In genomic region chr11:11881783-11882155, GRCm38 (mm10) we compare ENCODE assay signal across 17 mouse cellular contexts. TPM values are rescaled to one million over a fixed set of nuclear protein-coding genes. Genes with fewer than 3 reads are reported as not detected.
DNase-seq lines count a peak whose midpoint lies in the region; ATAC-seq and TF ChIP-seq lines count a peak whose summit lies in the region.
"Had no signal": no experiment of that assay in that cellular context is flagged by ENCODE, and none has a peak within 500 bp of the region (broad histone marks: within the 10 kb centered on the region; RNA-seq: fewer than 3 reads in every experiment).

No protein-coding gene starts in this region.

- no peak for ATAC-seq in heart, embryonic 12.5 days (ENCODE audit: insufficient number of reproducible peaks, low FRiP score)
- peak; percentile 45; the same call in 1 of the 2 replicates for ATAC-seq in midbrain, embryonic 11.5 days (ENCODE audit: low FRiP score)
- ATAC-seq in midbrain, postnatal 0 days (ENCODE audit: low FRiP score): no peak
- ATAC-seq in stomach, embryonic 15.5 days (ENCODE audit: insufficient read depth, low FRiP score, low read depth): no peak
- ATAC-seq: forebrain, embryonic 15.5 days had no signal

- peaks cover 69% of the 10 kb centered on the region for H3K4me1 ChIP-seq in heart, embryonic 12.5 days (replicated peaks)
- H3K4me1 ChIP-seq in midbrain, embryonic 11.5 days (ENCODE audit: control insufficient read depth, insufficient read depth, low read length): peaks cover 55% of the 10 kb centered on the region
- no peaks in the 10 kb centered on the region for H3K4me1 ChIP-seq in midbrain, postnatal 0 days (ENCODE audit: insufficient read depth, low read length)
- peaks cover 98% of the 10 kb centered on the region for H3K4me1 ChIP-seq in embryonic facial prominence, embryonic 10.5 days
- peaks cover 37% of the 10 kb centered on the region for H3K4me1 ChIP-seq in stomach, embryonic 15.5 days

- H3K9me3 ChIP-seq in heart, embryonic 12.5 days (replicated peaks): no peaks in the 10 kb centered on the region
- H3K9me3 ChIP-seq in midbrain, embryonic 11.5 days (ENCODE audit: control insufficient read depth, low read length): no peaks in the 10 kb centered on the region
- H3K9me3 ChIP-seq in midbrain, postnatal 0 days (ENCODE audit: low read length): no peaks in the 10 kb centered on the region
- no peaks in the 10 kb centered on the region for H3K9me3 ChIP-seq in embryonic facial prominence, embryonic 10.5 days
- H3K9me3 ChIP-seq in stomach, embryonic 15.5 days: no peaks in the 10 kb centered on the region
- H3K9me3 ChIP-seq: forebrain, embryonic 15.5 days; hindbrain, embryonic 13.5 days; limb, embryonic 12.5 days; liver, embryonic 15.5 days had no signal

- no peaks in the 10 kb centered on the region for H3K36me3 ChIP-seq in heart, embryonic 12.5 days
- no peaks in the 10 kb centered on the region for H3K36me3 ChIP-seq in midbrain, embryonic 11.5 days (ENCODE audit: control insufficient read depth, insufficient read depth, low read length)
- no peaks in the 10 kb centered on the region for H3K36me3 ChIP-seq in midbrain, postnatal 0 days (ENCODE audit: insufficient read depth, low read length)
- no peaks in the 10 kb centered on the region for H3K36me3 ChIP-seq in embryonic facial prominence, embryonic 10.5 days (replicated peaks)
- H3K36me3 ChIP-seq in stomach, embryonic 15.5 days: no peaks in the 10 kb centered on the region
- H3K36me3 ChIP-seq: forebrain, embryonic 15.5 days; hindbrain, embryonic 13.5 days; limb, embryonic 12.5 days; liver, embryonic 15.5 days had no signal

- intact Hi-C loops in heart, postnatal 14 days (cut with DNase I): no loop called here

- H3K4me2 ChIP-seq in heart, embryonic 12.5 days: no peak overlapping the region
- H3K4me2 ChIP-seq in midbrain, embryonic 11.5 days: no peak overlapping the region
- no peak overlapping the region for H3K4me2 ChIP-seq in midbrain, postnatal 0 days (ENCODE audit: low read depth, low read length, poor library complexity, severe bottlenecking)
- H3K4me2 ChIP-seq in stomach, embryonic 15.5 days: no peak overlapping the region
- H3K4me2 ChIP-seq: forebrain, embryonic 15.5 days; hindbrain, embryonic 13.5 days; limb, embryonic 12.5 days; liver, embryonic 15.5 days had no signal

- no peak overlapping the region for H3K4me3 ChIP-seq in heart, embryonic 12.5 days
- no peak overlapping the region for H3K4me3 ChIP-seq in midbrain, embryonic 11.5 days (ENCODE audit: low read depth, low read length)
- H3K4me3 ChIP-seq in midbrain, postnatal 0 days (ENCODE audit: low read depth, low read length): no peak overlapping the region
- no peak overlapping the region for H3K4me3 ChIP-seq in embryonic facial prominence, embryonic 10.5 days
- H3K4me3 ChIP-seq in stomach, embryonic 15.5 days (replicated peaks): no peak overlapping the region
- H3K4me3 ChIP-seq: forebrain, embryonic 15.5 days; hindbrain, embryonic 13.5 days; limb, embryonic 12.5 days; liver, embryonic 15.5 days had no signal

- H3K27me3 ChIP-seq in heart, embryonic 12.5 days (replicated peaks): no peaks in the 10 kb centered on the region
- no peaks in the 10 kb centered on the region for H3K27me3 ChIP-seq in midbrain, embryonic 11.5 days (ENCODE audit: control insufficient read depth, insufficient read depth, low read length)
- H3K27me3 ChIP-seq in midbrain, postnatal 0 days (ENCODE audit: insufficient read depth, low read length): no peaks in the 10 kb centered on the region
- no peaks in the 10 kb centered on the region for H3K27me3 ChIP-seq in embryonic facial prominence, embryonic 10.5 days (replicated peaks; ENCODE audit: low read depth, poor library complexity, severe bottlenecking)
- H3K27me3 ChIP-seq in stomach, embryonic 15.5 days (replicated peaks): no peaks in the 10 kb centered on the region
- H3K27me3 ChIP-seq: forebrain, embryonic 15.5 days; hindbrain, embryonic 13.5 days; limb, embryonic 12.5 days; liver, embryonic 15.5 days had no signal

- H3K27ac ChIP-seq in heart, embryonic 12.5 days (ENCODE audit: poor library complexity, severe bottlenecking): peak overlapping the region; percentile 59
- peak overlapping the region; percentile 35; the same call in 1 of the 2 replicates for H3K27ac ChIP-seq in midbrain, embryonic 11.5 days (ENCODE audit: low read depth, low read length)
- H3K27ac ChIP-seq in midbrain, postnatal 0 days (ENCODE audit: low read depth, low read length): no peak overlapping the region
- peak overlapping the region; percentile 90 for H3K27ac ChIP-seq in embryonic facial prominence, embryonic 10.5 days (replicated peaks)
- H3K27ac ChIP-seq in stomach, embryonic 15.5 days: peak overlapping the region; percentile 96
- H3K27ac ChIP-seq: forebrain, embryonic 15.5 days; hindbrain, embryonic 13.5 days; limb, embryonic 12.5 days; liver, embryonic 15.5 days; macrophage had no signal

- no peak overlapping the region for H3K9ac ChIP-seq in heart, embryonic 12.5 days
- no peak overlapping the region for H3K9ac ChIP-seq in midbrain, embryonic 11.5 days (ENCODE audit: low read length)
- H3K9ac ChIP-seq in midbrain, postnatal 0 days (replicated peaks; ENCODE audit: low read length, poor library complexity, severe bottlenecking): no peak overlapping the region
- H3K9ac ChIP-seq in stomach, embryonic 15.5 days: no peak overlapping the region
- H3K9ac ChIP-seq: forebrain, embryonic 15.5 days; hindbrain, embryonic 13.5 days; limb, embryonic 12.5 days had no signal

- DNase-seq in heart, postnatal 14 days: no peak
- no peak for DNase-seq in midbrain, embryonic 11.5 days (ENCODE audit: low spot score, missing footprints)
- DNase-seq in midbrain, postnatal 0 days (ENCODE audit: low spot score): no peak
- no peak for DNase-seq in embryonic facial prominence, embryonic 10.5 days (ENCODE audit: low spot score)
- DNase-seq in cerebellum, postnatal 36 days: no peak
- DNase-seq: adrenal gland, adult 8-10 months; cerebellum, postnatal 10 days; kidney, adult 11 months; right cerebral cortex, postnatal 14 days; thymus, postnatal 14 days had no signal

- no peak for TF ChIP-seq CTCF in midbrain, postnatal 0 days (IDR thresholded peaks at IDR 0.05)

- 53% methylated on average over 1 of the region's 1 CpGs for whole genome bisulfite sequencing in heart, embryonic 12.5 days
- 26% methylated on average over 1 of the region's 1 CpGs for WGBS in midbrain, embryonic 11.5 days
- WGBS in midbrain, postnatal 0 days: 6% methylated on average over 1 of the region's 1 CpGs
- WGBS in embryonic facial prominence, embryonic 10.5 days: 58% methylated on average over 1 of the region's 1 CpGs
- WGBS in stomach, embryonic 15.5 days: 41% methylated on average over 1 of the region's 1 CpGs

RNA-seq across cellular contexts. Expression of gene Ddc, which starts 16.2 kb away (rescaled TPM):
- polyA plus RNA-seq in heart, embryonic 12.5 days (2016; fragmentation: Nextera tagmentation; extraction: Ambion mirVana): 51.8 and 55.2 TPM in 2 replicates
- total RNA-seq in heart, postnatal 14 days (2021): 1 to 10 TPM; 3.1 to 5.8 TPM
- polyA plus RNA-seq in midbrain, embryonic 11.5 days (2014; fragmentation: Nextera tagmentation; extraction: Ambion mirVana): 18.0 and 21.9 TPM in 2 replicates
- total RNA-seq in midbrain, postnatal 0 days (2014; rRNA removed): 27.4 and 35.0 TPM in 2 replicates
- polyA plus RNA-seq in midbrain, postnatal 0 days (2015; fragmentation: Nextera tagmentation; extraction: Ambion mirVana): 23.0 and 23.4 TPM in 2 replicates
- polyA plus RNA-seq in embryonic facial prominence, embryonic 10.5 days (2016; fragmentation: Nextera tagmentation; extraction: Ambion mirVana): 6.9 and 8.8 TPM in 2 replicates
- 48.5 and 57.0 TPM in 2 replicates for polyA plus RNA-seq in stomach, embryonic 15.5 days (2015; fragmentation: Nextera tagmentation; extraction: Ambion mirVana)
- polyA plus RNA-seq: macrophage had no signal
